Mouse (Mus musculus) heart, adult 2 months (tissue): ENCODE measurements around the gene Aldoc. TPM values are rescaled to one million over a fixed set of nuclear protein-coding genes. Genes with fewer than 3 reads are reported as not detected.

Experiments
- DNase-seq, 2 experiments: peaks; one replicate each; pipeline ENCODE4 v3.0.0; 2021
- H3K27ac ChIP-seq: fragments of 200-600 bp; 2 replicates; pipeline ENCODE4 v1.8.1; 2022
- H3K27me3 ChIP-seq: fragments of 200-500 bp; 2 replicates; pipeline ENCODE4 v1.6.1; 2012; ENCODE audit warnings: mild to moderate bottlenecking, low read length, inconsistent platforms, mixed read lengths; ENCODE audit not compliant: control insufficient read depth, insufficient read depth
- H3K36me3 ChIP-seq: fragments of 200-500 bp; 2 replicates; pipeline ENCODE4 v1.6.1; 2012; ENCODE audit warnings: low read length, inconsistent platforms; ENCODE audit not compliant: control insufficient read depth, insufficient read depth
- H3K4me1 ChIP-seq: fragments of 200-500 bp; 2 replicates; pipeline ENCODE4 v1.6.1; 2011; ENCODE audit warnings: low read length; ENCODE audit not compliant: control insufficient read depth, insufficient read depth
- H3K4me3 ChIP-seq: fragments of 200-600 bp; 2 replicates; pipeline ENCODE4 v1.8.1; 2022
- H3K79me2 ChIP-seq: fragments of 200-500 bp; replicated peaks from 2 replicates; pipeline ENCODE4 v1.6.1; 2012; ENCODE audit warnings: mild to moderate bottlenecking, inconsistent platforms, low read length, moderate library complexity, mixed read lengths; ENCODE audit not compliant: control insufficient read depth, insufficient read depth
- H3K9ac ChIP-seq: fragments of 200-500 bp; 2 replicates; pipeline ENCODE4 v1.6.1; 2012; ENCODE audit warnings: low read depth, mild to moderate bottlenecking, control low read depth, inconsistent platforms, low read length, mixed read lengths
- CTCF ChIP-seq: fragments of 200-600 bp; IDR thresholded peaks from 2 replicates; pipeline ENCODE4 v1.8.1; 2022; ENCODE audit warnings: antibody characterized with exemption, mild to moderate bottlenecking, moderate library complexity
- EP300 ChIP-seq: fragments of 200-500 bp; IDR thresholded peaks from 2 replicates; pipeline ENCODE4 v1.6.1; 2011; ENCODE audit warnings: low read depth, low read length, control low read depth; ENCODE audit not compliant: insufficient read depth
- POLR2A ChIP-seq: fragments of 200-500 bp; IDR thresholded peaks from 2 replicates; pipeline ENCODE4 v1.6.1; 2011; ENCODE audit warnings: mild to moderate bottlenecking, low read depth, low read length, control low read depth; ENCODE audit not compliant: insufficient read depth
- WGBS: fragments of 180-500 bp; shearing (Covaris S2); methylation state at CpG from one replicate; pipeline ENCODE4 v1.1.7; 2018; 5-methylcytosine and 5-hydroxymethylcytosine counted together
- intact Hi-C: fragments of 180-260 bp; cut with DNase I; formaldehyde crosslinking; loops from one replicate; pipeline ENCODE4 v1.15.1; 2025
- polyA plus RNA-seq: library from polyadenylated mRNA; depleted of rRNA; stranded (reverse); fragments of >200 nt; gene quantifications from 2 replicates; pipeline ENCODE4 v1.2.3, GENCODE M21; 2012
- total RNA-seq, 2 experiments: library from RNA; stranded (reverse); gene quantifications; 2 replicates each; pipeline ENCODE4 v1.2.3; 2021

The Aldoc gene
- total and polyA plus RNA-seq, 3 experiments: 0.45 to 0.80 (median 0.73) TPM

GRCm38 (mm10) chr11:78327215-78327614, 4.4 kb downstream of the Aldoc start:
- intact Hi-C loops: loop anchor here (5.0 kb wide), 1 partner anchor 65 kb away; the partner anchor contains the start of gene 2610507B11Rik
- TF ChIP-seq EP300 (no peak), POLR2A (no peak), CTCF (no peak)
- Histone ChIP-seq H3K4me1 (peaks cover 5% of the 10 kb centered on the region), H3K36me3 (no peaks in the 10 kb centered on the region), H3K27me3 (no peaks in the 10 kb centered on the region), H3K4me3 (no peak overlapping the region), H3K79me2 (no peaks in the 10 kb centered on the region), H3K9ac (no peak overlapping the region), H3K27ac (no peak overlapping the region)
- 87% methylated on average over 4 of the region's 4 CpGs for WGBS
- DNase-seq: no peak

GRCm38 (mm10) chr11:78327634-78328511, 5.1 kb downstream of the Aldoc start, which contains the start of gene Pigs:
Pigs (plus strand) TSS chr11:78328415.
- Histone ChIP-seq H3K9ac (peak within 1 kb of the TSS; percentile 89), H3K27me3 (no peaks in the 10 kb centered on the region), H3K79me2 (no peaks in the 10 kb centered on the region), H3K27ac (peak within 1 kb of the TSS; percentile 86), H3K4me3 (peak within 1 kb of the TSS; percentile 95), H3K4me1 (peaks cover 4% of the 10 kb centered on the region), H3K36me3 (no peaks in the 10 kb centered on the region)
- WGBS: 11% methylated on average over 37 of the region's 37 CpGs
- TF ChIP-seq CTCF (no peak), POLR2A (peak; percentile 78), EP300 (no peak)
- intact Hi-C loops: loop anchor here (5.0 kb wide), 1 partner anchor 66 kb away; the partner anchor contains the start of gene 2610507B11Rik
- peak; percentile 96 to 97 for DNase-seq

- intact Hi-C loops: loop anchor here (5.0 kb wide), 1 partner anchor 66 kb away; the partner anchor contains the start of gene 2610507B11Rik
- TF ChIP-seq EP300: no peak
- TF ChIP-seq POLR2A: no peak
- TF ChIP-seq CTCF: no peak
- WGBS: under 1% methylated on average over 41 of the region's 41 CpGs
Measured at GRCm38 (mm10) chr11:78328512-78329056, 5.8 kb downstream of the Aldoc start.

GRCm38 (mm10) chr11:78332676-78333075, 9.9 kb downstream of the Aldoc start:
- intact Hi-C loops: no loop called here
- Histone ChIP-seq H3K27me3 (no peaks in the 10 kb centered on the region), H3K79me2 (no peaks in the 10 kb centered on the region), H3K4me1 (peaks cover 2% of the 10 kb centered on the region), H3K36me3 (no peaks in the 10 kb centered on the region), H3K27ac (no peak overlapping the region), H3K4me3 (no peak overlapping the region), H3K9ac (no peak overlapping the region)
- 97% methylated on average over 12 of the region's 12 CpGs for WGBS
- no peak for DNase-seq
- TF ChIP-seq CTCF (no peak), EP300 (no peak), POLR2A (no peak)

More at GRCm38 (mm10) chr11:78328512-78329056, 5.8 kb downstream of the Aldoc start:
- Histone ChIP-seq H3K27me3 (no peaks in the 10 kb centered on the region), H3K9ac (peak overlapping the region; percentile 89), H3K79me2 (no peaks in the 10 kb centered on the region), H3K4me3 (peak overlapping the region; percentile 95), H3K27ac (peak overlapping the region; percentile 86), H3K4me1 (peaks cover 2% of the 10 kb centered on the region), H3K36me3 (no peaks in the 10 kb centered on the region)
- no peak for DNase-seq

GRCm38 (mm10) chr11:78333992-78334391, 11.2 kb downstream of the Aldoc start:
- no peak for TF ChIP-seq EP300
- no peak for TF ChIP-seq CTCF
- no peak for TF ChIP-seq POLR2A
- Histone ChIP-seq H3K4me3 (no peak overlapping the region), H3K79me2 (no peaks in the 10 kb centered on the region), H3K27me3 (no peaks in the 10 kb centered on the region), H3K4me1 (peaks cover 2% of the 10 kb centered on the region), H3K27ac (no peak overlapping the region), H3K9ac (no peak overlapping the region), H3K36me3 (no peaks in the 10 kb centered on the region)
- no peak for DNase-seq
- WGBS: 83% methylated on average over 5 of the region's 5 CpGs
- intact Hi-C loops: no loop called here

GRCm38 (mm10) chr11:78337040-78337439, 14.3 kb downstream of the Aldoc start:
- Histone ChIP-seq H3K4me3 (no peak overlapping the region), H3K4me1 (no peaks in the 10 kb centered on the region), H3K36me3 (no peaks in the 10 kb centered on the region), H3K27me3 (no peaks in the 10 kb centered on the region), H3K9ac (no peak overlapping the region), H3K79me2 (no peaks in the 10 kb centered on the region), H3K27ac (no peak overlapping the region)
- DNase-seq: no peak
- intact Hi-C loops: no loop called here
- WGBS: 92% methylated on average over 8 of the region's 8 CpGs
- TF ChIP-seq CTCF (no peak), POLR2A (no peak), EP300 (no peak)
